Mouse (Mus musculus) liver, embryonic 13.5 days (tissue): ENCODE data around the gene Naip2. TPM values are rescaled to one million over a fixed set of nuclear protein-coding genes. Genes with fewer than 3 reads are reported as not detected.
"Not testable (repeated sequence)": the region's sequence is repeated elsewhere in the genome, so short reads cannot be mapped to it uniquely, and the experiment has no call there.

ENCODE experiments used
- ATAC-seq: fragments of 200-750 bp; cut with Nextera tagmentation; 2 replicates; pipeline ENCODE4 v1.8.0; 2017; ENCODE audit warnings: low read depth, mild to moderate bottlenecking, moderate number of reproducible peaks, moderate library complexity
- DNase-seq: peaks from one replicate; pipeline ENCODE4 v3.0.0; 2022
- H3K27ac ChIP-seq: fragments of 300-500 bp; sonication (generic); 2 replicates; pipeline ENCODE4 v1.5.1; 2015; ENCODE audit warnings: moderate library complexity, mild to moderate bottlenecking, inconsistent platforms
- H3K27me3 ChIP-seq: fragments of 300-500 bp; sonication (generic); 2 replicates; pipeline ENCODE4 v1.6.1; 2015; ENCODE audit warnings: mild to moderate bottlenecking, inconsistent platforms
- H3K36me3 ChIP-seq: fragments of 300-500 bp; sonication (generic); 2 replicates; pipeline ENCODE4 v1.6.1; 2015; ENCODE audit warnings: mild to moderate bottlenecking, inconsistent platforms
- H3K4me1 ChIP-seq: fragments of 300-500 bp; sonication (generic); replicated peaks from 2 replicates; pipeline ENCODE4 v1.6.1; 2015; ENCODE audit warnings: inconsistent platforms
- H3K4me2 ChIP-seq: fragments of 300-500 bp; sonication (generic); 2 replicates; pipeline ENCODE4 v1.6.1; 2015; ENCODE audit warnings: inconsistent platforms, mild to moderate bottlenecking, moderate library complexity
- H3K4me3 ChIP-seq: fragments of 300-500 bp; sonication (generic); replicated peaks from 2 replicates; pipeline ENCODE4 v1.5.1; 2015; ENCODE audit warnings: mild to moderate bottlenecking, inconsistent platforms
- H3K9ac ChIP-seq: fragments of 300-500 bp; sonication (generic); 2 replicates; pipeline ENCODE4 v1.6.1; 2015; ENCODE audit warnings: mild to moderate bottlenecking, inconsistent platforms
- H3K9me3 ChIP-seq: fragments of 300-500 bp; sonication (generic); replicated peaks from 2 replicates; pipeline ENCODE4 v1.6.1; 2016; ENCODE audit warnings: inconsistent platforms
- WGBS: fragments of 180-500 bp; shearing (Covaris S2); methylation state at CpG from one replicate; pipeline ENCODE4 v1.1.7; 2015; ENCODE audit not compliant: insufficient replicate concordance; 5-methylcytosine and 5-hydroxymethylcytosine counted together
- polyA plus RNA-seq: library from polyadenylated mRNA; unstranded; fragments of >200 nt; fragmentation: Nextera tagmentation; extraction: Ambion mirVana; gene quantifications from 2 replicates; pipeline ENCODE4 v1.2.1, GENCODE M21; 2015

The Naip2 gene
- polyA plus RNA-seq, 1 experiment from 2014 or later = 1.4 TPM

GRCm38 (mm10) chr13:100162467-100162866 lies 39.4 kb downstream of the Naip2 start:
- H3K4me1 ChIP-seq, H3K27me3 ChIP-seq, H3K4me3 ChIP-seq, ATAC-seq, H3K27ac ChIP-seq, H3K36me3 ChIP-seq, H3K4me2 ChIP-seq, H3K9ac ChIP-seq, H3K9me3 ChIP-seq, DNase-seq: not testable (repeated sequence)

- H3K27me3 ChIP-seq, H3K4me2 ChIP-seq, H3K9me3 ChIP-seq, DNase-seq, ATAC-seq, H3K27ac ChIP-seq, H3K9ac ChIP-seq, H3K36me3 ChIP-seq, H3K4me3 ChIP-seq, H3K4me1 ChIP-seq: not testable (repeated sequence)
- WGBS = 69% methylated on average over 11 of the region's 11 CpGs
These were observed 40.6 kb downstream of the Naip2 start for GRCm38 (mm10) chr13:100161171-100161870.

- no peak overlapping the region for H3K9ac ChIP-seq
- no peak overlapping the region for H3K27ac ChIP-seq
- 67% methylated on average over 3 of the region's 3 CpGs for WGBS
- no peak for DNase-seq
- no peaks in the 10 kb centered on the region for H3K36me3 ChIP-seq
- no peaks in the 10 kb centered on the region for H3K27me3 ChIP-seq
- H3K4me3 ChIP-seq = no peak overlapping the region
- no peaks in the 10 kb centered on the region for H3K9me3 ChIP-seq
- no peak for ATAC-seq
- 0 out of 2 replicates have a peak, but pooled peaks cover 5% of the 10 kb centered on the region for H3K4me1 ChIP-seq
- no peak overlapping the region for H3K4me2 ChIP-seq
These were observed 45.3 kb downstream of the Naip2 start for GRCm38 (mm10) chr13:100156624-100157023.

DNA sequence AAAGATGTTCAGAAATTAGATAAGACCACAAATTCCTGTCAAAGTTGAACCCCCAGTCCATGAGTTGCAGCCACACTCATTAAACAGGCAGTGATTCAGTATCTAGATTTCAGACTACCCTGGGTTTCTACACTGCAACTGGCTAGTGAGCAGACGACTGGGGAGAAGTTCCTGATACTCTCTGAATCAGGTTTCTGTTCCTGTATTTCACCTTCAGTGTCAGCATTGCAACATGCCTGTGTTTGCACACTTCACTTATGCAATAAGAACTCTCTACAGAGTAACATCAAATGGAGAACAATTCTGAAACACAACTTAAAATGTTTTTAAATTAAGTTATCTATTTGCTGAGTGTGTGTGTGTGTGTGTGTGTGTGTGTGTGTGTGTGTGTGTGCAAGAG lies 49.2 kb downstream of the Naip2 start:
- no peak for DNase-seq
- no peaks in the 10 kb centered on the region for H3K27me3 ChIP-seq
- H3K27ac ChIP-seq = no peak overlapping the region
- no peaks in the 10 kb centered on the region for H3K36me3 ChIP-seq
- H3K4me2 ChIP-seq = no peak overlapping the region
- H3K4me1 ChIP-seq = 0 out of 2 replicates have a peak, but pooled peaks cover 5% of the 10 kb centered on the region
- no peak overlapping the region for H3K4me3 ChIP-seq
- WGBS = 29% methylated on average over 1 of the region's 1 CpGs
- no peaks in the 10 kb centered on the region for H3K9me3 ChIP-seq
- H3K9ac ChIP-seq = no peak overlapping the region
- ATAC-seq = 0 out of 2 replicates have a peak, but pooled peaks have one; percentile 18

DNA sequence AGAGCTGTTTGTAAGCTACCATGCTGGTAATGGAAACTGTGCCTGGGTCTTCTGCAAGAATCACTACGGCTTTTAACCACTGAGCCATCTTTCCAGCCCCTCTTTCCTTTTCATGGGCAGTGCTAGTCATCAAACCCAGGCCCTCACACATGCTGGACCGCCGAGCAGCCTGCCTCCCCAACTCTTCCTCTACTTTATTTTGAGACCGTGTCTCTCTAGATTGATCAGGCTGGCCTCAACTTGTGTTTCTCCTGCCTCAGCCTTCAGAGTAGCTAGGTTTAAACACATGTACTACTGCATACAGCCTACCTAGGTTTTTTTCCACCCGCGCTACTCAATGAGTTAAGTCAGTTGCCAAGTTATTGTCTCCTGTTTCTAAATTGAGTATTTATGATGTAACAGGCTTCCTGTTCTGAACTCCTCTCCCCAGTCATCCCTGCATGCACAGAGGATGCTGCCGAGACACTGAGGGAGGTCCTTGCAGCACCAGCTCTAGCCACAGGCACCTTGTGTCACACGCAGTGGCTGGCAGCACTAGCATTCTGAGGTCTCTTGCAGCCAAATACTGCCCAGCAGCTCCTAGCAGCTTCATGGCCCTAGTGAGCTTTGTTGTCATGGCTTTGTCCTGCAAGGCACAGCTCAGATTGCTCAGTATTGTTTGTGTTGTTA lies 60.1 kb downstream of the Naip2 start:
- ATAC-seq = no peak

GRCm38 (mm10) chr13:100125258-100125643 lies 76.6 kb downstream of the Naip2 start:
- peak overlapping the region; percentile 76 for H3K4me2 ChIP-seq
- ATAC-seq = peak; percentile 20; the same call in 1 of the 2 replicates

More for the DNA sequence above, 60.1 kb downstream of the Naip2 start:
- WGBS = 68% methylated on average over 8 of the region's 8 CpGs
- Histone ChIP-seq H3K4me2 (no peak overlapping the region), H3K27ac (no peak overlapping the region), H3K36me3 (peaks cover 20% of the 10 kb centered on the region), H3K9me3 (no peaks in the 10 kb centered on the region), H3K4me1 (no peaks in the 10 kb centered on the region), H3K27me3 (no peaks in the 10 kb centered on the region), H3K9ac (no peak overlapping the region), H3K4me3 (no peak overlapping the region)
- DNase-seq = no peak

GRCm38 (mm10) chr13:100124423-100125257 lies 77.3 kb downstream of the Naip2 start, which contains the start of gene Smn1:
Gene Smn1 (plus strand): TSS chr13:100124852.
- H3K4me2 ChIP-seq = peak within 1 kb of the TSS; percentile 76
- WGBS = 4% methylated on average over 42 of the region's 42 CpGs
- H3K4me3 ChIP-seq = peak within 1 kb of the TSS; percentile 92
- H3K9ac ChIP-seq = peak within 1 kb of the TSS; percentile 79
- peaks cover 30% of the 10 kb centered on the region for H3K36me3 ChIP-seq
- peaks cover 19% of the 10 kb centered on the region for H3K4me1 ChIP-seq
- H3K27me3 ChIP-seq = no peaks in the 10 kb centered on the region
- DNase-seq (peak; percentile 84), ATAC-seq (peak; percentile 95)
- H3K9me3 ChIP-seq = no peaks in the 10 kb centered on the region
- H3K27ac ChIP-seq = 0 out of 2 replicates have a peak within 1 kb of the TSS, but pooled peaks have one; percentile 10

More at GRCm38 (mm10) chr13:100125258-100125643, 76.6 kb downstream of the Naip2 start:
- Histone ChIP-seq H3K9me3 (no peaks in the 10 kb centered on the region), H3K36me3 (peaks cover 32% of the 10 kb centered on the region), H3K27me3 (no peaks in the 10 kb centered on the region), H3K9ac (peak overlapping the region; percentile 79), H3K27ac (0 out of 2 replicates have a peak overlapping the region, but pooled peaks have one; percentile 10), H3K4me1 (peaks cover 19% of the 10 kb centered on the region), H3K4me3 (peak overlapping the region; percentile 92)
- no peak for DNase-seq
- WGBS = 1% methylated on average over 10 of the region's 10 CpGs

DNA sequence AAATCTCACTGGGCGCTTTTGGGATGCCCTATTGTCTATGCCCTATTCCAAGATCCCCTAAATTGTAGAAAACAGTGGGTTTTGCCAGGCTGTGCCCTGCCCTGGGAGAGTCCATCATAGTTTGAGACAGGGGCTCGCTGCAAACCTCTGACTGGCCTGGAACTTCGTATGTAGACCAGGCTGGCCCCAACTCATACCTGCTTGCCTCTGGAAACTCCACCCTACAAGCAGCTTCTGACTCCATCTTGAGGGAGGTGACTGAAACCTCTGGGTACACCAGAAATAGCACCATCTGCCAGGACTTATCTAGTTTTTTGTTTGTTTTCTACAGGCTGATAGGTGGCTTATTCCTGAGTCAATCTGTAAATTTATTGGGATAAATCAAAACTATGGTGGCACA lies 77.9 kb downstream of the Naip2 start:
- 80% methylated on average over 3 of the region's 3 CpGs for WGBS
- DNase-seq (no peak), ATAC-seq (no peak)
- peak overlapping the region; percentile 76 for H3K4me2 ChIP-seq
- no peak overlapping the region for H3K9ac ChIP-seq
- H3K4me1 ChIP-seq = peaks cover 19% of the 10 kb centered on the region
- no peaks in the 10 kb centered on the region for H3K27me3 ChIP-seq
- no peak overlapping the region for H3K27ac ChIP-seq
- peaks cover 23% of the 10 kb centered on the region for H3K36me3 ChIP-seq
- no peaks in the 10 kb centered on the region for H3K9me3 ChIP-seq
- peak overlapping the region; percentile 92 for H3K4me3 ChIP-seq

DNA sequence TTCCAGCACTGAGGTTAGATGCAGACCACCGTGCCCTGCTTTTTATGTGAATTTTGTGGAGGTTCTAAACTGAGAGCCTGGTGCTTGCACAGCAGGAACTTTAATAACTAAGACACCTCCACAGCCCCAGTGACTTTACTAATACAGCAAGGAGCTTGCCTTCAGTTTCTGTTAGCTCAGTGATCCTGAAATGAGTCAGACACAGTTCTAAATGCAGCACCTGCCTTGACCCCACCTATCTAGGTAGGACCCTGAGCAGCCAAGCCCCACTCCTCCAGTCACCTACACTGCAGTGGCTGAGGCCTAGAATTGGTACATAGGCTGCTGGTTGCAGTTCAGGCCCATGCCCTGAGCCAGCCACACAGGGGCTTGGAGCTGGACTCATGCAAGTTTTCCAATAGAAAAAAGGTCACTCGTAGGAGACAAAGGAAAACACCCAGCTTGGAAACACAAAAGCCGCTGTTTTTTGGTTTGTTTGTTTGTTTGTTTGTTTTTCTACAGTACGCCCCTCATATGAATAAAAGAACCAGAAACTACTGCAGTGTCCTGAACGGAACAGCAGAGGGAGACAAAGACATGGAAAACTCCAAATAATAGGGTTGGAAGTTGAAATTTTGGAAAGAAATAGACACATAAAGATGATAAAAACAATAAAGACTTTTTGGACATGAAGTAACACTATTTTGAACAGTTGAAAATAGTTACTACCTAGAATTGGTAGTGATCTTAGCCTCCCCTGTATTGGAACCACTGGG lies 89.5 kb downstream of the Naip2 start:
- peaks cover 12% of the 10 kb centered on the region for H3K4me1 ChIP-seq
- no peak overlapping the region for H3K4me3 ChIP-seq
- DNase-seq = no peak
- H3K4me2 ChIP-seq = no peak overlapping the region
- no peaks in the 10 kb centered on the region; the same call in 1 of the 2 replicates for H3K27me3 ChIP-seq
- no peaks in the 10 kb centered on the region for H3K9me3 ChIP-seq
- no peak overlapping the region for H3K9ac ChIP-seq
- ATAC-seq = no peak
- H3K36me3 ChIP-seq = no peaks in the 10 kb centered on the region
- no peak overlapping the region for H3K27ac ChIP-seq
- WGBS = 37% methylated on average over 5 of the region's 5 CpGs

- H3K36me3 ChIP-seq = no peaks in the 10 kb centered on the region
- H3K27me3 ChIP-seq = peaks cover 6% of the 10 kb centered on the region
- peak within 1 kb of the TSS; percentile 73 for H3K9ac ChIP-seq
- peak within 1 kb of the TSS; percentile 70 for H3K4me3 ChIP-seq
- H3K27ac ChIP-seq = no peak within 1 kb of the TSS
- H3K9me3 ChIP-seq = no peaks in the 10 kb centered on the region
- peak; percentile 67 for DNase-seq
- under 1% methylated on average over 76 of the region's 76 CpGs for WGBS
- H3K4me1 ChIP-seq = peaks cover 25% of the 10 kb centered on the region
- peak; percentile 40 for ATAC-seq
- H3K4me2 ChIP-seq = peak within 1 kb of the TSS; percentile 89
These were observed 94.0 kb downstream of the Naip2 start, which contains the start of gene Serf1 for GRCm38 (mm10) chr13:100107652-100108472. Gene Serf1 (plus strand): TSS chr13:100108012.
